In genomic region chr3:69730930-69731329, GRCm38 (mm10) we compare ENCODE assay signal across 16 mouse cellular contexts.
"Had no signal": no experiment of that assay in that cellular context is flagged by ENCODE, and none has a peak within 500 bp of the region (broad histone marks: within the 10 kb centered on the region; RNA-seq: fewer than 3 reads in every experiment).

No protein-coding gene starts in this region.

- H3K27ac ChIP-seq: neural tube, embryonic 13.5 days; neural tube, embryonic 15.5 days; stomach, embryonic 15.5 days; stomach, postnatal 0 days had no signal

- H3K4me1 ChIP-seq: neural tube, embryonic 15.5 days; stomach, embryonic 15.5 days had no signal

- H3K9me3 ChIP-seq: neural tube, embryonic 13.5 days; neural tube, embryonic 15.5 days; stomach, embryonic 15.5 days had no signal

- H3K4me2 ChIP-seq: neural tube, embryonic 13.5 days; neural tube, embryonic 15.5 days; stomach, embryonic 15.5 days had no signal

- H3K4me3 ChIP-seq: neural tube, embryonic 13.5 days; neural tube, embryonic 15.5 days; stomach, embryonic 15.5 days had no signal

- DNase-seq: retina, postnatal 1 day; right cerebral cortex, adult 18-20 months; right cerebral cortex, postnatal 14 days; right cerebral cortex, postnatal 25 days; right cerebral cortex, postnatal 4 days; spleen, adult 18-20 months; thymus, adult 18-20 months; thymus, adult 2 months; thymus, postnatal 14 days; thymus, postnatal 25 days; thymus, postnatal 36 days; thymus, postnatal 4 days had no signal

- H3K27me3 ChIP-seq: neural tube, embryonic 13.5 days; neural tube, embryonic 15.5 days; stomach, embryonic 15.5 days had no signal

- H3K9ac ChIP-seq: neural tube, embryonic 13.5 days; neural tube, embryonic 15.5 days; stomach, embryonic 15.5 days had no signal
